Comparison of ENCODE assay signal across 8 mouse cellular contexts in genomic region chr4:86930636-86931456, GRCm38 (mm10). TPM values are rescaled to one million over a fixed set of nuclear protein-coding genes. Genes with fewer than 3 reads are reported as not detected.
A peak's percentile ranks its signal among the peaks of the same experiment; 100 is the strongest.
DNase-seq lines count a peak whose midpoint lies in the region; ATAC-seq and TF ChIP-seq lines count a peak whose summit lies in the region.

No protein-coding gene starts in this region.

- DNase-seq in layer of hippocampus, adult 11-12 months (ENCODE audit: low spot score), result peak; percentile 30
- DNase-seq in layer of hippocampus, adult 9-10 months (ENCODE audit: low spot score), result no peak
- DNase-seq in hindbrain, postnatal 0 days (ENCODE audit: low spot score), result peak; percentile 79
- peak; percentile 37 to 54 for DNase-seq in left cerebral cortex, adult 8-10 months (ENCODE audit: low spot score in 2 of 2)
- DNase-seq in lung, postnatal 4 days, result peak; percentile 40 to 44
- no peak for DNase-seq in MN1 (ENCODE audit: low spot score)

- H3K27me3 ChIP-seq in embryonic facial prominence, embryonic 15.5 days, result no peaks in the 10 kb centered on the region; the same call in 1 of the 2 replicates
- no peaks in the 10 kb centered on the region for H3K27me3 ChIP-seq in hindbrain, postnatal 0 days (ENCODE audit: insufficient read depth, low read length)
- H3K27me3 ChIP-seq in stomach, embryonic 14.5 days (ENCODE audit: control insufficient read depth, insufficient read depth, low read length), result no peaks in the 10 kb centered on the region

- H3K27ac ChIP-seq in embryonic facial prominence, embryonic 15.5 days (replicated peaks), result peak overlapping the region; percentile 69
- H3K27ac ChIP-seq in hindbrain, postnatal 0 days, result peak overlapping the region; percentile 75
- H3K27ac ChIP-seq in stomach, embryonic 14.5 days (ENCODE audit: low read length), result peak overlapping the region; percentile 59

- 2% methylated on average over 33 of the region's 33 CpGs for WGBS in embryonic facial prominence, embryonic 15.5 days
- WGBS in hindbrain, postnatal 0 days, result 8% methylated on average over 33 of the region's 33 CpGs
- WGBS in stomach, embryonic 14.5 days, result 7% methylated on average over 33 of the region's 33 CpGs

- no peaks in the 10 kb centered on the region for H3K9me3 ChIP-seq in embryonic facial prominence, embryonic 15.5 days (replicated peaks)
- H3K9me3 ChIP-seq in hindbrain, postnatal 0 days (ENCODE audit: low read length), result no peaks in the 10 kb centered on the region
- H3K9me3 ChIP-seq in stomach, embryonic 14.5 days (ENCODE audit: control insufficient read depth, low read depth, low read length), result no peaks in the 10 kb centered on the region

- H3K4me1 ChIP-seq in embryonic facial prominence, embryonic 15.5 days, result no peaks in the 10 kb centered on the region; the same call in 1 of the 2 replicates
- no peaks in the 10 kb centered on the region for H3K4me1 ChIP-seq in hindbrain, postnatal 0 days (ENCODE audit: insufficient read depth, low read length)
- H3K4me1 ChIP-seq in stomach, embryonic 14.5 days (ENCODE audit: control insufficient read depth, insufficient read depth, low read length), result no peaks in the 10 kb centered on the region

- peak overlapping the region; percentile 63 for H3K4me2 ChIP-seq in embryonic facial prominence, embryonic 15.5 days (replicated peaks)
- H3K4me2 ChIP-seq in hindbrain, postnatal 0 days (ENCODE audit: low read depth, low read length), result peak overlapping the region; percentile 60
- H3K4me2 ChIP-seq in stomach, embryonic 14.5 days (replicated peaks; ENCODE audit: low read depth, low read length), result peak overlapping the region; percentile 47

- no peak; the same call in 1 of the 2 replicates for TF ChIP-seq CTCF in hindbrain, postnatal 0 days (IDR thresholded peaks at IDR 0.05; ENCODE audit: low read depth)

- H3K4me3 ChIP-seq in embryonic facial prominence, embryonic 15.5 days (replicated peaks), result peak overlapping the region; percentile 50
- H3K4me3 ChIP-seq in hindbrain, postnatal 0 days (ENCODE audit: low read length), result peak overlapping the region; percentile 44
- peak overlapping the region; percentile 36 for H3K4me3 ChIP-seq in stomach, embryonic 14.5 days (ENCODE audit: low read depth, low read length)

- ATAC-seq in embryonic facial prominence, embryonic 15.5 days (ENCODE audit: insufficient number of reproducible peaks, low FRiP score, low TSS enrichment, low read depth), result peak; percentile 62
- peak; percentile 80 for ATAC-seq in hindbrain, postnatal 0 days
- ATAC-seq in stomach, embryonic 14.5 days (ENCODE audit: insufficient number of reproducible peaks, insufficient read depth, low FRiP score, low read depth), result peak; percentile 78

- peak overlapping the region; percentile 45 for H3K9ac ChIP-seq in embryonic facial prominence, embryonic 15.5 days
- peak overlapping the region; percentile 59 for H3K9ac ChIP-seq in hindbrain, postnatal 0 days (replicated peaks; ENCODE audit: low read length)
- peak overlapping the region; percentile 34 for H3K9ac ChIP-seq in stomach, embryonic 14.5 days (replicated peaks; ENCODE audit: low read depth, low read length)

- 0 out of 2 replicates have a peak, but pooled peaks cover 3% of the 10 kb centered on the region for H3K36me3 ChIP-seq in embryonic facial prominence, embryonic 15.5 days
- H3K36me3 ChIP-seq in hindbrain, postnatal 0 days (ENCODE audit: insufficient read depth, low read length), result no peaks in the 10 kb centered on the region
- no peaks in the 10 kb centered on the region for H3K36me3 ChIP-seq in stomach, embryonic 14.5 days (ENCODE audit: control insufficient read depth, insufficient read depth, low read length)

RNA-seq across cellular contexts. Expression of gene Acer2, which starts 56.6 kb away (rescaled TPM):
- 16.0 and 16.3 TPM in 2 replicates for polyA plus RNA-seq in embryonic facial prominence, embryonic 15.5 days (2015; fragmentation: Nextera tagmentation; extraction: Ambion mirVana)
- total RNA-seq in hindbrain, postnatal 0 days (2014; rRNA removed), result 8.7 and 9.6 TPM in 2 replicates
- 8.9 and 9.5 TPM in 2 replicates for polyA plus RNA-seq in hindbrain, postnatal 0 days (2015; fragmentation: Nextera tagmentation; extraction: Ambion mirVana)
- total RNA-seq in left cerebral cortex, adult 8-10 months (2022), result 10 to 100 TPM in 2 of 4 experiments, 1 to 10 TPM in 2; 6.5 to 11.5 (median 9.3) TPM
- 28.3 and 31.0 TPM in 2 replicates for polyA plus RNA-seq in stomach, embryonic 14.5 days (2014; fragmentation: Nextera tagmentation; extraction: Ambion mirVana)

Comparison
In these comparisons a context has a peak if more than half of its experiments do, and no peak if none do; other contexts are left out.
1. DNase-seq: peak in layer of hippocampus, adult 11-12 months (single experiment), hindbrain, postnatal 0 days (single experiment), left cerebral cortex, adult 8-10 months (2 of 2) and lung, postnatal 4 days (2 of 2); none in layer of hippocampus, adult 9-10 months (single experiment) and MN1 (single experiment).
2. Peak in every context shown above with its lines, with median percentiles within 50 percentile points of each other: ATAC-seq, H3K27ac ChIP-seq, H3K4me2 ChIP-seq, H3K4me3 ChIP-seq and H3K9ac ChIP-seq.